Mouse (Mus musculus) ES-E14 (cell line): ENCODE data around the gene Gm11111. TPM values are rescaled to one million over a fixed set of nuclear protein-coding genes. Genes with fewer than 3 reads are reported as not detected.

Source experiments
- DNase-seq: peaks from one replicate; pipeline ENCODE4 v3.0.0-alpha.2; 2013; ENCODE audit warnings: low read depth, low spot score
- H3K27ac ChIP-seq: 2 replicates; pipeline ENCODE4 v1.5.1; 2012; ENCODE audit warnings: low read depth, mild to moderate bottlenecking, low read length, moderate library complexity, mixed read lengths; ENCODE audit not compliant: poor library complexity, insufficient read depth, severe bottlenecking
- H3K36me3 ChIP-seq: 2 replicates; pipeline ENCODE4 v1.6.1; 2012; ENCODE audit warnings: mild to moderate bottlenecking, low read length, moderate library complexity, mixed read lengths; ENCODE audit not compliant: control insufficient read depth, poor library complexity, insufficient read depth, severe bottlenecking
- H3K4me1 ChIP-seq, 2 experiments: fragments of 150-350 bp in 1 of 2; sonication (generic) in 1 of 2; 2 replicates each; pipeline ENCODE4 v1.6.1; 2012; ENCODE audit warnings: low read length in 2 of 2, mild to moderate bottlenecking in 1 of 2, mixed read lengths in 1 of 2; ENCODE audit not compliant: control insufficient read depth in 2 of 2, insufficient read depth in 2 of 2, poor library complexity in 1 of 2
- H3K4me3 ChIP-seq, 2 experiments: fragments of 150-350 bp in 1 of 2; sonication (generic) in 1 of 2; 2 replicates each; pipeline ENCODE4 v1.5.1; 2012; ENCODE audit warnings: low read length in 2 of 2, low read depth in 1 of 2, mild to moderate bottlenecking in 1 of 2, mixed read lengths in 1 of 2; ENCODE audit not compliant: insufficient read depth in 1 of 2, poor library complexity in 1 of 2, severe bottlenecking in 1 of 2
- H3K9ac ChIP-seq: 2 replicates; pipeline ENCODE4 v1.6.1; 2012; ENCODE audit warnings: low read depth, mild to moderate bottlenecking, low read length, mixed read lengths; ENCODE audit not compliant: poor library complexity, insufficient read depth, severe bottlenecking
- H3K9me3 ChIP-seq: fragments of 150-350 bp; sonication (generic); 2 replicates; pipeline ENCODE4 v1.6.1; 2012; ENCODE audit warnings: low read depth, mild to moderate bottlenecking, low read length; ENCODE audit not compliant: control insufficient read depth, insufficient read depth
- CHD2 ChIP-seq: IDR thresholded peaks from 2 replicates; pipeline ENCODE4 v1.6.1; 2014; ENCODE audit warnings: mild to moderate bottlenecking, low read depth, low read length, inconsistent platforms
- HCFC1 ChIP-seq: IDR thresholded peaks from 2 replicates; pipeline ENCODE4 v1.6.1; 2012; ENCODE audit warnings: low read length, inconsistent platforms, borderline replicate concordance; ENCODE audit not compliant: insufficient read depth
- MAFK ChIP-seq: IDR thresholded peaks from 2 replicates; pipeline ENCODE4 v1.6.1; 2014; ENCODE audit warnings: mild to moderate bottlenecking, low read depth, low read length, inconsistent platforms; ENCODE audit not compliant: insufficient read depth
- ZC3H11A ChIP-seq: IDR thresholded peaks from 2 replicates; pipeline ENCODE4 v1.6.1; 2012; ENCODE audit warnings: low read depth, mild to moderate bottlenecking, inconsistent platforms, low read length, borderline replicate concordance
- ZNF384 ChIP-seq: IDR thresholded peaks from 2 replicates; pipeline ENCODE4 v1.6.1; 2012; ENCODE audit warnings: low read depth, low read length, inconsistent platforms
- in situ Hi-C, 2 experiments: fragments of 600-800 bp; cut with MboI; formaldehyde crosslinking; loops; one replicate each; pipeline ENCODE4 v1.15.1; 2025; ENCODE audit warnings: low sequenced_read_pairs in 2 of 2, inconsistent platforms in 1 of 2; ENCODE audit not compliant: unreplicated experiment in 2 of 2
- total RNA-seq: library from RNA; depleted of rRNA; stranded (reverse); fragments of 300-350 nt; gene quantifications from 2 replicates; pipeline ENCODE4 v1.2.3, GENCODE M21; 2012

Gene Gm11111
- total RNA-seq, 1 experiment = not detected

DNA sequence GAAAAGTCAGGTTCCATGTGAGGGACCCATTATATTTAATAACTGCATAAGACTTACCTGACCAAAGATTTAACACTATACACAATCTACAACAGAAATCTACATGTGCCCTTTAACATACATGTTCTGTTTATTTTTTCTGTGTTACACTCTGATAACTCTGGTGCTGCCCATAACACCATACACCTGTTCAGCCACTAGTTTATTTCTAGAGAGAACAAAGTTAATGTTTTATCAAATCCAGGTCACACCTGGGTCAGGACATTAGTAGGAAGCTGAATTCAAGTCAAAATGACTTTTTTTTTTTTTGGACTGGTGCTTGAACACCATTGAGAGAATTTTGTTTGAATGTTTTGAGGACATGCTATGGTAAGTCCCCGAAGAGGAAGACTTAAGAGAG lies 28.7 kb upstream of the Gm11111 start:
- H3K9ac ChIP-seq = no peak overlapping the region
- H3K4me3 ChIP-seq = no peak overlapping the region
- in situ Hi-C loops = no loop called here
- no peak for DNase-seq
- no peak overlapping the region for H3K27ac ChIP-seq
- H3K36me3 ChIP-seq = no peaks in the 10 kb centered on the region
- H3K4me1 ChIP-seq = no peaks in the 10 kb centered on the region
- H3K9me3 ChIP-seq = no peaks in the 10 kb centered on the region
- no peak for TF ChIP-seq CHD2
- no peak for TF ChIP-seq ZC3H11A
- no peak for TF ChIP-seq MAFK

- TF ChIP-seq ZNF384 = no peak
- TF ChIP-seq ZC3H11A = no peak
- no peak for TF ChIP-seq CHD2
- no peak for TF ChIP-seq HCFC1
- no peak for TF ChIP-seq MAFK
- H3K36me3 ChIP-seq = no peaks in the 10 kb centered on the region
- H3K9ac ChIP-seq = no peak overlapping the region
- no peak overlapping the region for H3K4me3 ChIP-seq
- no peak overlapping the region for H3K27ac ChIP-seq
- H3K4me1 ChIP-seq = no peaks in the 10 kb centered on the region
- in situ Hi-C loops = no loop called here
- DNase-seq = no peak
- H3K9me3 ChIP-seq = no peaks in the 10 kb centered on the region
Measured at GRCm38 (mm10) chr5:98541333-98541732, 11.2 kb upstream of the Gm11111 start.

GRCm38 (mm10) chr5:98550285-98550684 lies 2.2 kb upstream of the Gm11111 start:
- Histone ChIP-seq H3K4me3 (no peak overlapping the region), H3K9me3 (no peaks in the 10 kb centered on the region), H3K27ac (no peak overlapping the region), H3K36me3 (no peaks in the 10 kb centered on the region), H3K9ac (no peak overlapping the region), H3K4me1 (no peaks in the 10 kb centered on the region)
- in situ Hi-C loops = loop anchor here in 1 of 2 experiments (25.0 kb wide), 1 partner anchor 88 kb away; no protein-coding TSS in a partner anchor
- TF ChIP-seq HCFC1 (no peak), ZC3H11A (no peak), CHD2 (no peak), MAFK (no peak), ZNF384 (no peak)
- DNase-seq = no peak

- Histone ChIP-seq H3K9ac (no peak overlapping the region), H3K4me3 (no peak overlapping the region), H3K36me3 (no peaks in the 10 kb centered on the region), H3K27ac (no peak overlapping the region), H3K9me3 (no peaks in the 10 kb centered on the region), H3K4me1 (no peaks in the 10 kb centered on the region)
- no peak for TF ChIP-seq CHD2
- no peak for TF ChIP-seq MAFK
- TF ChIP-seq HCFC1 = no peak
- TF ChIP-seq ZNF384 = no peak
- no peak for TF ChIP-seq ZC3H11A
- in situ Hi-C loops = loop anchor here in 1 of 2 experiments (25.0 kb wide), 1 partner anchor 89 kb away; no protein-coding TSS in a partner anchor
- no peak for DNase-seq
Measured at GRCm38 (mm10) chr5:98550873-98551272, 1.6 kb upstream of the Gm11111 start.

GRCm38 (mm10) chr5:98552811-98553601 lies 511 bp downstream of the Gm11111 start:
- in situ Hi-C loops = loop anchor here in 1 of 2 experiments (25.0 kb wide), 1 partner anchor 91 kb away; no protein-coding TSS in a partner anchor
- Histone ChIP-seq H3K4me3 (no peak overlapping the region), H3K36me3 (no peaks in the 10 kb centered on the region), H3K9ac (no peak overlapping the region), H3K9me3 (no peaks in the 10 kb centered on the region), H3K4me1 (no peaks in the 10 kb centered on the region), H3K27ac (no peak overlapping the region)
- TF ChIP-seq ZC3H11A = no peak
- no peak for TF ChIP-seq ZNF384
- TF ChIP-seq CHD2 = no peak
- no peak for TF ChIP-seq MAFK
- TF ChIP-seq HCFC1 = no peak
- DNase-seq = no peak
